Mouse (Mus musculus) bone marrow, adult 2 months (tissue): ENCODE measurements around the gene Rgcc.

Experiments used
- CTCF ChIP-seq: fragments of 200-500 bp; IDR thresholded peaks from 2 replicates; pipeline ENCODE4 v1.5.1; 2011; ENCODE audit warnings: low read length, control low read depth; ENCODE audit not compliant: control insufficient read depth, insufficient read depth
- POLR2A ChIP-seq: fragments of 200-500 bp; IDR thresholded peaks from 2 replicates; pipeline ENCODE4 v1.6.1; 2011; ENCODE audit warnings: low read depth, mild to moderate bottlenecking, control low read depth, low read length, borderline replicate concordance; ENCODE audit not compliant: control insufficient read depth

GRCm38 (mm10) chr14:79275441-79275840, 26.0 kb downstream of the Rgcc start:
- TF ChIP-seq CTCF (no peak), POLR2A (no peak)
